Mouse (Mus musculus) ES-E14 (cell line): ENCODE data around the gene Lama4.

Source experiments
- CHD2 ChIP-seq: IDR thresholded peaks from 2 replicates; pipeline ENCODE4 v1.6.1; 2014; ENCODE audit warnings: mild to moderate bottlenecking, low read depth, low read length, inconsistent platforms
- ZC3H11A ChIP-seq: IDR thresholded peaks from 2 replicates; pipeline ENCODE4 v1.6.1; 2012; ENCODE audit warnings: low read depth, mild to moderate bottlenecking, inconsistent platforms, low read length, borderline replicate concordance
- ZNF384 ChIP-seq: IDR thresholded peaks from 2 replicates; pipeline ENCODE4 v1.6.1; 2012; ENCODE audit warnings: low read depth, low read length, inconsistent platforms

DNA sequence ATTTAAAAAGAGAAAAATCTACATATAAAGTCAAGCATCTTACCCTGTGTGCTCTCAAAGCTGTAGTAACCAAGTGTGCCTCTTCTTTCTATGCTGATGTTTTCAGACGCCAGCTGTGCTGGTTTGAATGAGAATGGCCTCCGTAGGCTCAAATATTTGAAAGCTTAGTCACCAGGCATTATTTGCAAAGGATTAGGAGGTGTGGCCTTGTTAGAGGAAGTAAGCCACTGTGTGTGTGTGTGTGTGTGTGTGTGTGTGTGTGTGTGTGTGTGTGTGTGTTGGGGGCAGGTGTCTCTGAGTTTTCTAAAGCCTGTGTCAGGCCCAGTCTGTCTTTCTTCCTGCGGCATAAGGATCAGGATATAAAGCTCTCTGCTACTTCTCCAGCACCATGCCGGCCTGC is 141.6 kb downstream of the Lama4 start:
- TF ChIP-seq ZNF384 (no peak), ZC3H11A (no peak), CHD2 (peak; percentile 48; the same call in 1 of the 2 replicates)
